Mouse (Mus musculus): Measurements from ENCODE around the gene Iqgap2.

DNA sequence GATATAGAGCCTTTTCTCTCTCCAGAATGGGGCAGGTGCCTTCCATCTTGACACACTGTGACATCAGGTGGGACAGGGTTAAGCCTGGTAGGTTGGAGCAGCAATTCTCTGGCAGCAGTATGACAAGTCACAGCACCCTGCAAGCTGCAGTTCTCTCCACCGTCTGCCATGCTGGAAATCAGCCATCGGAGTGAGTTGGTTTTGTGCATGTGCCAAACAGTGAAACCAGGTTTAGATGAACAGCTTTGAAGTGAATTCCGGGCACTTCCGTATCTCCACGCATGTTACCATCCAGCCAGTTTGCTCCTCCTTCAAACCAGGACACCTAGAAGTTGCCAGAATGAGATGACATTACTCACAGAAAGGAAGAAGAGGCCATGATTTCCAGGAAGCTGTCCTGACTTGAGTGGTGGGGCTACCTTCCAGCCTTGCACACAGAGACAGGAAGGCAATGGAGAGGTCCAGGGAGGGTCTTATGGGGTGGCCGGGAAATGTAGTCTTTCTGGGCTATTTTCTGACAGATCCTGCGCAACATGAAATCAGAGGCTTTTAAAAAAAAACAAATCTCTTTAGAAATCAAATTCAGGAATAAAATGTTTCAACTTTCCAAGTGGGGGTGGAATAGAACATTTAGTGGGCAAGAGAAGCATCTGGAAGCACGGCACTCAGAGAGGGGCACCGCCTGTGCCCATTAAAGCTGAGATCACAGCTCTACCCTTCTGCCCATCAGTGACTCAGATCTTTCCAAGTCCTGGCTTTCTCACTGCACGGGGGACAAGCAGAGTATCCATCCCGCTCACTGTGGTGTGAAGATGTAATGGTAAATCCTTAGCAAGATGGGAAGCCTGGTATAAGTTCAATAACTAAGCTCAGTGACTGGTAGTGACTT, 20.7 kb upstream of the Iqgap2 start:
- TF ChIP-seq CTCF (IDR thresholded peaks at IDR 0.05; ENCODE audit: low read depth, low read length) = no peak
- no peak for TF ChIP-seq POLR2A (IDR thresholded peaks at IDR 0.05; ENCODE audit: borderline replicate concordance, low read depth, low read length)
